Mouse (Mus musculus) retina, adult 2 months (tissue): ENCODE measurements around the gene Rab6a.
A peak's percentile ranks its signal among the peaks of the same experiment; 100 is the strongest.

Experiments used
- DNase-seq: peaks from one replicate; pipeline ENCODE4 v3.0.0-alpha.2; 2012; ENCODE audit warnings: low read depth, low spot score

Gene Rab6a

DNA sequence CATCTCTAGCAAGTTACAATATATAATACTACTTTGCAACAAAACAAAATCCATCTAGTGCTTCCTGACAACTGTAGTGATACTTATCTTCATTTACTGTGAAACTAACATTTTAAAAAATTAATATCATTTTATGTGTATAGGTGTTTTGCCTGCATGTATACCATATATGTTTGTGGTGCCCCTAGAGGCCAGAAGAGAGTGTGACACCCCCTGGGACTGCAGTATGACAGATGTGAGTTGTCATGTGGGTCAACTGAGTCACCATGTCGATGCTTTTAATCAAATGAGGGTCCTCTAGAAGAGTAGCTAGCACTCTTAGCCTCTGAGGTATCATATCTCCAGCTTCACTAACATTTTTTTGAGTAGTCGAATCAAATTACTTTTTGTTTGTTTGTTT lies 15.1 kb downstream of the Rab6a start:
- no peak for DNase-seq

DNA sequence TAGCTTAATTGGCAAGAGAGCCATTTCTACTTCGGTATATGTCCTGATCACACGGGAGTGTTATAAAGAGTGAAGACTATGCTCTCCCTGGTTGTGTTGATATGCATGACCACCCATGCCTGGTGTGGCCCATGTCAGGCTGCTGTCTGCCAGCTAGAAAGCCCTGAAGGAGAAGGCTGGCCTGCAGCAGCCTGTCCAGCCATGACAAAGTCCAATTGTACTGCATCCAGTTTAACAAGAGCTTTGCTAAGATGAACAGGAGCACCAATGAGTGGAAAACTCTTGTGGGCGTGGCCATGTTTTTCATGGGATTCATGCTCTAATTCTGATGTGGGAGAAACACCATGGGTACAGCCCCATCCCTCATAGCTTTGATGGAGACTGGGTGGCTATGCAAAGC lies 17.3 kb downstream of the Rab6a start:
- no peak for DNase-seq

DNA sequence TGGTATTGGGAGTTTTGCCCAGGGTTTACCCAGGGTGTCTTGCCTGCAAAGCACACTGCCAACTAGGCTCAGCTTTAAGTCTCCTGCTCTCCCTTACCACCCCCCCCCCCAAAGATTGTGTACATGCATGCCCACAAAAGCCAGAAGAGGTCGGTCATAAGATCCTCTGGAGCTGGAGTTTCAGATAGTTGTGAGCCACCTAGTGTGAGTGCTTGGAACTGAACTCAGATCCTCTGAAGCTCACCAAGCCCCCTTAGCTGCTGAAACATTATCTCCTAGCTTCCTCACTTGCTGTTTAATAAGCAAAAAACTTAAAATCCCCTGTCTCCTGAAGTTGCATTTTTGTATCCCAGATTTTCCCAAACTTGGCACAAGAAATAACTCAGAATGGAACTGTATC lies 30.4 kb downstream of the Rab6a start:
- no peak for DNase-seq

DNA sequence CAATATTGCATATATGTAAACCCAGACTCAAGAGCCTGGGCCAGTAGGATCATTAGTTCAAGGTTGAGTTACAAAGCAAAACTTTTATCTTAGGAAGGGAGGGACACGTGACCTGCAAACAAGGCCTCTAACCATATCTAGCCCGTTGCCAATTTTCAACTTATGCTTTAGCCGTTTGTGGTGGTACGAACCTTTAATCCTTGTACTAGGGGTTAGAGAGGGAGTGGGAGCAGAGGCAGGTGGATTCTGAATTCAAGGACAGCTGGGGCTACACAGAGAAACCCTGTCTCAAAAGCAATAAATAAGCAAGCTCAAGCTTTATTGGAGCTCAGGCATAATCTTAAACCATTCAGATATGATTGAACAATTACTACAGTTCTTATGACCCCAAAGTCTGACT lies 35.2 kb downstream of the Rab6a start:
- no peak for DNase-seq

GRCm38 (mm10) chr7:100645147-100645546 lies 37.9 kb downstream of the Rab6a start:
- peak; percentile 60 for DNase-seq

GRCm38 (mm10) chr7:100649095-100649494 lies 41.9 kb downstream of the Rab6a start:
- DNase-seq = no peak

- no peak for DNase-seq
Observed at GRCm38 (mm10) chr7:100649826-100650225, 42.6 kb downstream of the Rab6a start.

GRCm38 (mm10) chr7:100650421-100650820 lies 43.2 kb downstream of the Rab6a start:
- DNase-seq = no peak

GRCm38 (mm10) chr7:100651011-100651410 lies 43.8 kb downstream of the Rab6a start:
- DNase-seq = no peak

DNA sequence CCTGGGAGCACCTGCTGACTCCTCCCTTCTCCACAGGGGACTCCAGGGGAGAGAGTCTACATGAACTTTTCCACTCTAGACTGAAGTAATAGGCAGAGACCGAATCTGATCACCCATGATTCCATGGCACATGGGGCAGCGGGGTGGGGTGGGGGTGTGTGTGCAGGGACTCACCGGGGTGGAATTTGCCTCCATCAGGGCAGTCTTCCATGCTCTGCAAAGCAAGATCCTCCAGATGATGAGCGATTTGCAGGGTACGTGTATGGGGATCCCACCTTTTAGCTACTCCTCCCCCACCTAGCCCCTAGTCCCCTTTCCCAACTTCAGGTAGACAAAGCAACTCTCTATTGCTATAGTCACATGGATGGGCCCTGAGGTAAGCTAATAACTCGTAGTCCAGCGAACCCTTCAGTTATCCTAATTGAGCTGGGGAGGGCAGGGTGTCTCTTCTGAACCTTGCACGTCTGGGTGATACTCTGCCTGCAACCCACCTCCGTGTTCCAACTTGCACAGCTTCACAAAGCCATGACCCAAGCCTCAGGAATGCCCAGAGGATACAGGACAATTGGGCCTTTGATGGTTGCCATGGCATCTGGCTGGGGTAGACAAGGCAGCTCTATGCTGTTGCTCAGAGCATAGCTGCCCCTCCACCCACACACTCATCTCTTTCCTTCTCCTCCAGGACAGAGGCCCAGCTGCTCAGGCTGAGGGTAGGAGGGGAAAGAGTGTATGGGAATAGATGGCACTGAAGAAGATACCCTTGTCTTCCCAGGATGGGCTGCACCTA lies 46.5 kb downstream of the Rab6a start:
- DNase-seq = no peak

GRCm38 (mm10) chr7:100654441-100654840 lies 47.2 kb downstream of the Rab6a start:
- no peak for DNase-seq

GRCm38 (mm10) chr7:100656739-100657138 lies 49.5 kb downstream of the Rab6a start:
- no peak for DNase-seq

DNA sequence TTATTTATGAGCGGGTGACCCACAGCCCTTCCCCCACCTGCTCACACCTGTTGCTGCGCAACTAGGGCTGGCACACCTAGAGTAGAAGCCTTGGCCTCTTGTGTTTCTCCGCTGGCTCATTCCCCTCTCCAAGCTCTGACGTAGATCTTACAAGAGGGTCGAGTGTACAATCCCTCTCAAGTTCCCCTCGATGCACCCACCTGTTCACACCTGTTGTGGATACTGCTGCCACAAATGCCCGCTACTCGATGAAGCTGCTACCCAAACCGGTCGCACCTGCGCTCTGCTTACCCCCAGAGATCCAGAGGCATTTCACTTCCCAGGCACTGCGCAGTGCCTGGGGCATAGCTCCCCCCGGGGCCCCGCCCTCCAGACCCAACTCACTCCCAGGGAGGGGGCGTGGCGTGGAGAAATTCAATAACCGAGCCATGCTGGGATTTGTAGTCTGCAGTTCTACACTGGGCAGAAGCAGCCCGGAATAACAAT lies 50.9 kb downstream of the Rab6a start:
- no peak for DNase-seq

DNA sequence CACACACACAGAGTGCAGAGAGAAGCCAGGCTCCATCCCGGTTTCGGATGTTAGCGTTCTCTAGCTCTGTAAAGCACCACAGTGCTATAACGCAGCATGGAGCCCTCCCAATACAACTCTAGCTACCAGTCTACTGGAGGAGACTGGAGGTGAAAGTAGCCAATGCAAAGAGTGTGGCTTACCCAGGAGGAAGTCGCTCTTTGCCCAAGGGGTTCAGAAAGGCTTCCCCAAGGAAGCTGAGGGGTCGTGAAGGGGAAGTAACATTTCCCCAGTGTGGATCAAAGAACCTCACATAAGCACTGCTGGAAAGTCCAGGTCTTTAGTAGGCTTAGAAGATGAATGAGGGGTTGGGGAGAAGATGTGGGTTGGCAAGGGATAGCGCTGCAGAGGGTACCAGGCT lies 54.1 kb downstream of the Rab6a start:
- DNase-seq = no peak

DNA sequence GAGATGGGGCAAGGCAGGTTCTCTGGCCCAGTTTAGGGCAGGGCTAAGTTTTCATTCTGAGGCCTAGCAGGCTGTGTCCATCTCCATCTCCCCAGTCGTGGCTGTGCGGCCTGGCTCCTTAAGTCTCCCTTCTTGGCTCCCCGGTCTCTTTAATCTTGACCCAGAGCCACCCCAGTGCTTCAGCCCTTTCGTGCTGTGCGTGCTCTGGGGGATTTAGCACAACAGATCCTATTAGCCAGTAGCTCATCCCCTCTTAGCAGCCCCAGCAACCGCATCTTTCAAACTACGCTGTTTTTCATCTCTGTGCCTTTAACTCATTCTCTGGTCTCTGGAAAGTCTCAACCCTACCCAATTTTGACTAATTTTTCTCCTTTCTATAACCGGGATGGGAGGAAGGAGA lies 55.0 kb downstream of the Rab6a start, which contains the start of gene Plekhb1:
Plekhb1 (minus strand) TSS at position 184 of the 400 bp plus-strand sequence.
- DNase-seq = peak; percentile 89

GRCm38 (mm10) chr7:100663190-100663589 lies 56.0 kb downstream of the Rab6a start:
- DNase-seq = peak; percentile 93

DNA sequence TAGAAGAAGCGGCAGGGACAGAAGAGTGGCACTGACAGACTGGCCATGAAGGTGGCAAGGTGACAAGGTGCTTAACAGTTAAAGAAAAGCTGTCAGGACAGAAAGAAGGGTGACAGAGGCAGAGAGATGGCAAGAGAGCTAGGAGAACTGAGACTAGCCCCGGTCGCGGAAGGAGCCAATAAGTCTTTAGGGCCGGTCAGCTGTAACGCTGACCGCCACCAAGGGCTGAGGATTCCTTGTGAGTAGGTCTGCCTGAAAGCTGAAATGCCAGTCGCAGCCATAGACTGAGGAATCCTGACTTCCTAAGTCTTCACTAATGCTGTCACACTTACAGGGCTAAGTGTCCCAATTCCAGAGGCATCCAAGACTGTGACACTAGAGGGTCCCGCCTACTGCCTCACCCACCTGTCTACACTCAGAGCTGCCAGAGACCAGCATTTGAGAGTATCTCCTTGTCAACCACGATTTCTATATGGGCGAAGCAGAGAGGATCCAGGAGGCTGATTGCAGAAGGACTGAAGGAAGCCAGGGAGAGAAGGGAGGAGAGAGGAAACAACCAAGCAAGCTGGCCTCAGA lies 56.6 kb downstream of the Rab6a start:
- no peak for DNase-seq

- no peak for DNase-seq
Observed at GRCm38 (mm10) chr7:100670646-100671045, 63.4 kb downstream of the Rab6a start.

GRCm38 (mm10) chr7:100673452-100673851 lies 66.2 kb downstream of the Rab6a start:
- no peak for DNase-seq

DNA sequence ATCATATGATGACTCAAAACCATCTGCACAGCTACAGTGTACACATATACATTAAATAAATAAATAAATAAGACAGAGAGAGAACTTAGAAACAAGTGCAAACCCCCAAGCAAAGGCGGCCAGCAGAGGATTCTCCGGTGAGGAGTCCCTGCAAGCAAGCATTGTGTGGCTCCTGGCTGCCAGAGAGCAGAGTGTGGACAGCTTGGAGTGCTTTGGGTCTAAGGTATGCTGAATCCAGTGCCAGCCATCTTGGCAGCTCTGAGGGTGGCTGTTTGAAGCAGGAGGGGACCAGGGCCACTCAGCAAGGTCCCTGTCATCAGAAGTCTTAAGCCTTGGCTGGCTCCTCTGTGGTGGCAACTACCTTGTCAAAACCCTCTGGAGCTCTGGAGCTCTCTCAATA lies 67.7 kb downstream of the Rab6a start:
- no peak for DNase-seq

DNA sequence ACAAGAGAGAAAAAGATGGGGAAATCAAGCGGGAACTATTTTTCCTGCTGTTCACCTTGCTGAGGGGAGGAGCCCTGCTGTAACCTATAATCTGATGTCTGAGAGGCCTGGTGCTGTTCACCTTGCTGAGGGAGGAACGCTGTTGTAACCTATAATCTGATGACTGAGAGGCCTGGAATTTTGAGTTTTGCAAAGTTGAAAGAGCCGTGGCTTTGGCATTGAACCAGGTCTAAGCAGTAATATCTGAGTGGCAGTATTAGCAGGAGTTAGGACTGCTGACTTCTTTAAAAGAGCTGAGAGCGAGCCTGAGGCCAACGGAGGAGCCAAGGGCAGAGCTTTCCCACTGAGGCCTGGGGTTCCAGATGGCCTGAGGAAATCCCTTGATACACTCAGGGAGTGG lies 70.8 kb downstream of the Rab6a start:
- DNase-seq = no peak

GRCm38 (mm10) chr7:100678948-100679880 lies 72.0 kb downstream of the Rab6a start:
- no peak for DNase-seq
